Mouse (Mus musculus) liver, embryonic 14.5 days (tissue): ENCODE results near the gene Psmd13.

Source experiments
- CTCF ChIP-seq: IDR thresholded peaks from 2 replicates; pipeline ENCODE4 v1.5.1; 2016; ENCODE audit warnings: antibody characterized with exemption, low read depth, control low read depth
- EP300 ChIP-seq: IDR thresholded peaks from 2 replicates; pipeline ENCODE4 v1.6.1; 2016; ENCODE audit warnings: antibody characterized with exemption, low read depth

DNA sequence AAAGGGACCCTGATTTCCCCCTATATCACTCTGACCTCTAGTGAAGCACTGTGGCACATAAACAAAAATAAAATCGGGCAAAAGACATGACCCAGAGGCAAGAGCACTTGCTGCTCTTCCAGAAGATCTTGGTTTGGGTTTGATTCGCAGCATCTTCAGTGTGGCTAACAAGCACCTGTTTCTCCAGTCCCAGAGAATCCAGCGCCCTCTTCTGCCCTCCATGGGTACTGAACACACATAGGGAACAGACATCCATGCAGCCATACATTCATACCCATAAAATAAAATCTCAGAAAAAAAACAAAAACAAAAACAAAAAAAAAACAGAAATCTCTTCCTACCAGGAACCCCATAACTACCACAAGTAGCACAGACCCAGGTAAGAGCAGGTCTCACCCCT is 56.7 kb downstream of the Psmd13 start:
- TF ChIP-seq EP300 (no peak), CTCF (peak; percentile 54)
